Mouse (Mus musculus) adrenal gland (tissue): ENCODE measurements at regions not wholly inside any gene's neighbourhood (a gene's known extent, or its start where the extent isn't known, plus 50 kb on each side); places are given as distances from the start of the nearest gene placed in this dataset.

Experiments
- intact Hi-C: fragments of 180-260 bp; cut with DNase I; formaldehyde crosslinking; loops from one replicate; pipeline ENCODE4 v1.15.1; 2025

DNA sequence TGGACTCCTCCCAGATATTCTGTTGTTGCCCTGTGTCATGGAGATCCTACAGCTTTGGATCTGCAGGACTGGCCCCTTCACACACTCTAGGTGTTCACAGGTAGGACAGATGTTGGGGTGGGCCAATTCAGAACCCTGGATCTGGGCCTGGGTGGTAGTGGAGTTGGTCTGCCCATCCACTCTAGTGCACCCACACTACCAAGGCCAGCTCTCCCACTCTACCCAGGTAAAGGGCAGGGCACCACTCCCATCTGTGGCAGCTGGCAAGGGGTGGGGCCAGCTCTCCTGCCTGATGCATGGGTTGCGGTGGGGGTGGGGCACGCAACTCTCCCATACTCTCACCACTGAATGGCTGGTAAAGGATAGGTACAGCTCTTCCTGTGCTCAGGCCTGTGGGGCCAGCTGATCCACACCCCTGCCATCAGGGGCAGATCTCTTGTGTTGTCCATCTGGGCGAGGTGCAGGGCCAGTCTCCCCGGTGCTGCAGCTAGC, 76.5 kb downstream of the Gja1 start:
- intact Hi-C loops = no loop called here

DNA sequence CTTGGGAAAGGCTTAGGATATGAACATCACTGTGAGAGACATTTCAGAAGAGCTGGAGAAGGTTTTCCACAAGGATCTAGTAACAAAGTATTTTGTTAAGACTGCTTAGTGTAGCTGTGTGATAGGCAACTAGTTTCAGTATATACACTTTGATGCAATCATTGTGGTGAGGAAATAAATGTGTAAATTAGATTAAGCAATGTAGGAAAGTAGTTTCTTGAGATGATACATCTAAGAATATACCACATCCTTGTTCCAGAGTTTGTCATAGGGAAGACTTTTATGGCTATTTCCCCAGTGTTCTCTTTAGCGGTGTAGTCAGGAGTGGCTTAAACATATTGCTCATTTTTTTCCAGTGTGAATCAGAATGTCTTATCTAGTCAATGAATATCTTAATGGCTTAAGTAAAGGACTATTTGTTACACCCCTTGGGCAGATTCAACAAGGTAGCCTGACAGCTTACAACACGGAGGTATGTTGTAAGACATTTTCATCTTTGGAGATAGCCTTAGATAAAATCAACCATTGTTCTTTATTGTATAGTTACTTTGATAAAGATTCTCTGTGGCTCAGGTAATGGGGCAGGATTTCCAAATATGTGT, 78.8 kb downstream of the Gja1 start:
- intact Hi-C loops = no loop called here

DNA sequence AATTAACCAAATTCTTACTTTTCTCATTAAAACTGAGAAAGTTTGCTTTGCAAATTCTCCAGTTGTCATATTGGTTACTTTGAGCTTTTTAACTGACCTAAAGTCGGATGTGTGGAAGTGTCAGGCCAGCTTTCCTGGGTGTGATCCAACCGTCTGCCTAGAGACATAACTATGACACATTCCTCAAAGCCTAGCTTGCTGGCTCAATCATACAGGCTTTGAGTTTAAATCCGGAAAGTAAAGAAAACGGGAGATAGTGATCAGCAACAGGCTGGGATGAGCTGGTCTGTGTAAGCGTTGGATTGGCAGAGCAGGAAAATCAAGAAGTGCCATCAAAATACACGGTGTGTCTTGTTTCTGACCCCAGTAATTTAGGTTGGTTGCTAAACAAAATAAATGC, 91.4 kb downstream of the Gja1 start:
- intact Hi-C loops = no loop called here

DNA sequence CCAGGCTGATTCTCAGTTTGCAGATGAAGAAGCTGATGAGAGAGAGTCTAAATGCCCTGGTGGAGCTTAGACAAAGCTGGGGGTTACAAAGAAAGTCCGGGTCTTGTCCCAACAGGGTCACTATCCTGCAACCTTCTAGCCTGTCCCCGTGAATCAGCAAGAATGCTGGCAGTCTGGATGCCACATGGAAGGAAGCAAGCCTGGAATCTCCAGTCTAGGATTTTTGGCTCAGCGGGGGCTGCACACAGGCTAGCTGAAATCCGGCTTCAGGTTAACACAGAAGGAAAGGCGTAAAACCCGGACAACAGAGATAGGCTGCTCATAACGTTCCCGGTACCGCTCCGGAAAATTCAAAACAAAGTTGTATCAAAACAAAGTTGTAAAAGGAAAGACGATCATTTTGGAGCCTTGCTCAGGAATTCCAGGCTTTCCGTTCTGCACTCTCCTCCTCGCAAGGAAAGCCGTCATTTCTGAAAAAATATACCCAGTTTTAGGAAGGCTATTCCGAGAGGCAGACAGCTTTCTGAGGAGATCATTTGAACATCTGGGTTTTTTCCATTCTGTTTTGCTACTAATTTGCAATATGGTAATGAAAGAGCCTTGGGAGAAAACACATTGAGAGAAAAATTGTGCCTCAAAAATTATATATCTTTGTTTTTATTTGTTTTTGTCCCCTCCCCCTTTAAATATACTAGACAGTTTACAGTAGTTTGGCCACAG, 92.0 kb downstream of the Gja1 start:
- intact Hi-C loops = no loop called here

DNA sequence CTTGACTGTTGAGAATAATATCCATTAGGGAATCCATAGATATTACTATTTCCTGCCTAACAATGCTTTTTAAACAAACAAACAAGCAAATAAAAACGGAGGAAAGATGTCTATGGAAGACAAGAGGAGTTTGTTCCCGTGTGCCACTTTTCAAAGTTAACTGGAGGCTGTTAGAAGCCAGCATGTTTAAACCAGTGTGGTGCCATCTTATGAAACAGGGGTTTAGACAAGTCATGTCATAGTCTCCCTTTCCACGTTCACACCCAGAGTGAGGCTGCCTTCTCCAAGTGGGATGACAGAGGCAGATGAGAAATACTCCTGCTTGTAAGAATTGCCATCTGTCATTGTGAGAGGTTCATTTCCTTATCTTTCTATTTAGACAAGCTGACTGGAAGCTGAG, 92.8 kb downstream of the Gja1 start:
- intact Hi-C loops = no loop called here

DNA sequence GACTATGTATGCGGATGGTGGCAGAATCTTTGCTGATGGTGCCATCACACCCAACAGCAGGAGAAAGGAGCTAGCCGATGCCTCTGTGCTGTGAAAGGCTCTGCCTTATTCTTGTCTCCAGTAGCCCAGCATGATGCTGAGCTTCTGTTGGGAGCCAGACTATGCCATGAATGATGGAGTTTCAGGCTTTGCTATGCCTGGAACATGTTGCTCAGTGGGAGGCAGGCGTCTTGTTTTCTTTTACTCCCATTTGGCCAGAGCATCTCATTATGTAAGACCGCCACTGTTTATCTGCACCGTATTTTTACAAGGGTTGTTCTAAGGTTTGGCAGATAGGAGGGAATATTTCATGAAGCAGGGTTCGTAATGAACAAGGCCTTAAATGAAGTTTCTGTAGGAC, 97.8 kb downstream of the Gja1 start:
- intact Hi-C loops = no loop called here

DNA sequence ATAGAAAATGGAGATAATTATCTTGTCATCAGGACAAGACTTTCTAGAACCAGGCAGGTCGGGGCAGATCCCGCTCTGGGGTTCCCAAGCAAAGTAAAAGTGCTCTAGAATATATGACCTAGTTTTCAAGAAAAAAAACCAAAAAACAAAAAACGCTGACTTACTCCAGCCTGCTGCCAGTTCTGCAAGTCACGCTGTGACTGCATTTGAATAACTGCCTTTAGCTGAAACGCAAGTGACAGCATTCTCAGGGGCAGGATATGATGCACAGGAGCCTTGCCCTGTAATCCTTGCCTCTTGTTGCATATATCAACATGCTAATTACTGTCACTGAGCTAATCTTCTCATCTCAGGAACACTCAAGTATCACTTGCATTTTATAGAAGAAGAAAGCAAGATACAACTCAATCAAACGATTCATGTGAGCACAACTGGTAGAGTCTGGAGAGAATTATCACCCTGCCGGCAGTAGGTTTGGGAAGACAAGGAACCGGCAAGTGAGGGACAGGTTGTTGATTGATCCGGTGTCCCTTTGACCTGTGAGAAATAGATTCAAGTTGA, 105.1 kb downstream of the Gja1 start:
- intact Hi-C loops = no loop called here

DNA sequence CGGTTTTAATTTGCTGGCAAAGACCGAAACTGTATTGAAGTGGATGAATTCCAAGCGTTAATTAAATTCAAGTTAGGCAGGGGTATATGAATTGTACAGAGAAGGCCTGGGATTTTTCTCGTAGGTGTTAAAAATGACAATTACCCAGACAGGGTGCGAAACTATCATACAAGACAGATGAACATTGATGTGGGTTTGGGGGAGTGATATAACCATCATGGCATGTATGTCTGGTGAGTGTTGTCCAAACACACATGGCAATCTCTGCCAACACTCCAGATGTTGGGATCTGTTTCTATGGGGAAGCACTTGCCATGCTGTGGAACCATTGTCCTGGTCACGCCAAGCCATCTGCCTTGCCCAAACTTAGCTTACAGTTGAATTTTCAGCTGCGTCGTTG, 107.8 kb downstream of the Gja1 start:
- intact Hi-C loops = loop anchor here (5.0 kb wide), 1 partner anchor 108 kb away; the partner anchor contains the start of gene Gja1

DNA sequence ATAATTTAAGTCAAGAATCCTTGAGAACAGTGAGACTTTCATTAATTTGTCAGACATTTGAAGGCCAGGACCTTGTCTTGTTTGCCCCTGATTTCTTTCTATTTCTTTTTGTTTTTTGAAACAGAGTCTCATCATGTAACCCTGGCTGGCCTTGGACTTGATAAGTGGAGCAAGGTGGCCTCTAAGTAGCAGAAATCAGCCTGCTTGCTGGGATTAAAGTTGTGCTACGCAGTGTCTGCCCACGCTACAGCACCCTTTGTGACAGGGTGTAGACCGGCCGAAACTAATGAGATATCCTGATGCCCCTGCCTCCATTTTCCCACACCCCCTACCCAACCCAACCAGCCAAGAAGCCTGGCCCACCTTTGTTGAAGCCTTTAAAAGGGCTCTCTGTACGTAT, 108.6 kb downstream of the Gja1 start:
- intact Hi-C loops = loop anchor here (5.0 kb wide), 1 partner anchor 108 kb away; the partner anchor contains the start of gene Gja1

DNA sequence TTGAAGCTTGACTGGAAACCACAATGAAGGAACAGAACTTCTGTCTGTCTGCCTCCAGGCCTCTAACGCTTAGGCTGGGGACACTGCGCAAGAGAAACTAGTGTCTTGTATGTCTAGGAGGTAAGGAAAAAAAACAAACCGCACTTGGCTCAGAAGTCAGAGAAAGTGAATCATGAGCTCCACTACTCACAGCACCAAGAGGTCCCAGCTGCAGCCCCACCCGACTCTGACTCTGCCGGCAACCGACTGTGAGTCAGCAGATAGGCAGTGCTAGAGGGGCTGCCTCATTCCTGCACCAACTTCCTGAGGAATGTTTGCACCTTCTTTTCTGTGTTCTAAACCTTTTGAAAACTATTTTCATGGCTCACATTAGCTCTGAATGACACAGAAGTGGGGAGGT, 109.5 kb downstream of the Gja1 start:
- intact Hi-C loops = loop anchor here (5.0 kb wide), 1 partner anchor 109 kb away; the partner anchor contains the start of gene Gja1

DNA sequence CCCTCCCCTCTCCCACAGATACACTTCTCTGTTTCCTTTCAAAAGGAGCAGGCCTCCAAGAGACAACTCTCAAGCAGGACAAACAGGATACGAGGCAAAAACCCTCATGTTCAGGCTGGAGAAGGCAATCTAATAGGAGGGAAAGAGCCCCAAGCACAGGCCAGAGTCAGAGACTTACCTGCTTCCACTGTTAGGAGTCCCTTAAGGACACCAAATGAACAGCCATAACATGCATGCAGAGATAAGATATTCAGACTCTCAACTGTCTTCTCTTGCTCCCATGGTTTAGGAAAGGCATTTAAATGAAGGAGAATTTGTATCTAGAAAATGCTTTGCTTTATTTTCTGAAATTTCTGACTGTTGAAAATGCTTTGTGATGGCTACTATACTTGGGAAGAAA, 116.3 kb downstream of the Gja1 start:
- intact Hi-C loops = no loop called here

DNA sequence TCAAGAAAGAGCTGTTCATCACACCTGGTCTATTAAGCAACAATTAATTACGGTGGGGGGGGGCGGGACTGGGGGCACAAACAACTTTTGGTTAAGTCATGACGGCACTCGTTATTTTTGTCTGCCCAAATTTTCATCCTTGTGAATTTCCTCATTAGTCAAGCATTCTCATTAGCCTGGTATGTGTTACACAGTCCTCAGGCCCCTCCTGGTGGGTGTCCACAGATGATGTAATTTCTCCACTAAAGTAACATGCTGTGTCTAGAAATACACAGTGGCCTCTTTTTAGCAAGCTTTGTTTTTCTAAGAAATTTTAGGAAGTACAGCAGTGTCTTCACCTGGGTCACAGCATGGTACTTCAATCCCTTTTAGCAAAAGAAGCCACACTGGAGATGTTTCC, 118.2 kb downstream of the Gja1 start:
- intact Hi-C loops = no loop called here

DNA sequence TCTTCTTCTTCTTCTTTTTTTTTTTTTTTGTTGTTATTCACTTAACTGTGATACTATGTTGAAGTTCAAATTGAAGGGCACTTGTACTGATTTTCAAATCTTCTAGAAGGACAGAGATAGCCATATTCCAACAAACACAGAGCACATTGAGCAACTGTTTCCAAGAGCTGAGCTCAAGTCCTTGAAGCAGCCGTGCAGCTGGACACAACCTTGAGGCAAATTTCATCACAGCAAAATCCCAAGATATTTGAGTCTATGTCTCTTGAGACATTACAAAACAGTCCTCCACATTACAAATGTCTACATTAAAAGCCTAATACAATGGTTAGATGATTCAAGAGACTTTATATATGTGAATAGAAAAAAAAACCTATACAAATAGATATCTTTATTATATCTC, 141.9 kb downstream of the Gja1 start:
- intact Hi-C loops = no loop called here

DNA sequence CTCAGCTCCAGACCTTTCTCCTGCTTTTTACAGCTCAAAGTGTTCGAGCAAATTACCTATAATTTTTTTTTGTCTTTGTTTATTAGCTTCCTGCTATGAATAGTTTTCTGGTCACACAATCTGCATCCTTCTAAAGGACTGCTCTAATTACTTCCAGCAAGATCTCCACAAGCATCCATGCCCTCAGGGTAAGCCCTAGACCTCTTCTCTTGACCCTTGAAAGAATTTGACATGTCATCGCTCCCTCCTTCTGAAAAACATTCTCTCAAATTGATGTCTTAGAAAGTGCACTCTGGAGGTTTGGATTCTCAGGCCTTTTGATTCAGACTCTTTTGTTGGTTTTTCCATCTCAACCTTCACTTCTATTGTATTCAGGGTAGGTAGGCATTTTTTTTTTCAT, 148.7 kb downstream of the Gja1 start:
- intact Hi-C loops = no loop called here

DNA sequence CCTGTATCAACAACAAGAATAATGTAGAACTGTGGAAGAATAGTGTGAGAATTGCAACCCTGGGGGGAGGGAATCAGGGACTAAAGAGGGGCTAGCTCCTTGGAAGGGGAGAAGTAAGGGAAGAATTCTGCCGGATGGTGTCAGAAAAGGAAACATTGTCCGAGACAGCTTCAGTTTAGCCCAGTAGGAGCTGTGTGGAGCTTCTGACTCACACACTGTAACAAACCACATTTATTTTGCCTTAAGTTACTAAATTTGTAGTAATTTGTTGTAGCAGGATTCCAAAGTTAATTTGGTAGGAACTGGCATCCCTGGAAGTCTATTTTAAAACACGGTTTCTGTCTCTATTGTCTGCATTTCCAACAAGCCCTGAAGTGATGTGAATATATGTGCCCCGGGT, 160.0 kb downstream of the Gja1 start:
- intact Hi-C loops = no loop called here

DNA sequence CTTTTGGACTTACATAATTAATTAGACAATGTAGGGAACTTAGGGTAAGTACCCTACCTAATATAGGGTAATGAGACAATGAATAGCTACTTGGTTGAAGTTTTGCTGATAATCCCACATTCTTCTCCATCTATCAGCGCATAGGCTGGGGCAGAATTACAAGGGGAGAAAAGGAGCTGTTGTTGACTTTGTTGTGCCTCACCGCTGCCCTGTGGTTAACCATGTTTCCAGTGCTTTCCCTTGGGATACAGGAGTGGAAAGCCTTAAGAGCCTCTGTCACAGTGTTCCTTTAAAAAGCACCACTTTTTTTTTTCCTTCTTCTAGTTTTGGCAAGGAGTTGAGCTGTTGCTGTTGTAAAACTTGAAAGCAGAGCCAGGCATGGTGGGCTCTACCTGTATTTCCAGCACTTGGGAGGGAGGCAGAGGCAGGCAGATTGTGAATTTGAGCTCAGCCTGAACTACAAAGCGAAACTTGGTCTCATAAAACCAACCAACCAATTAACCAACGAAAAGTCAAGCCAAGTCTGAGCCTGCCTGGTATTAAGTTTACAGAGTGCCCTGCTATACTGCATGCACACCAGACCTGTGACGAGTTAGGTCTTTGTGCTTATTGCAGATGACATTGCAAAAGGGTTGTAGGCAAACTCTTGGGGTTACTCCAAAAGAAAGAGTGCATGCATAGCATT, 162.8 kb downstream of the Gja1 start:
- intact Hi-C loops = no loop called here

DNA sequence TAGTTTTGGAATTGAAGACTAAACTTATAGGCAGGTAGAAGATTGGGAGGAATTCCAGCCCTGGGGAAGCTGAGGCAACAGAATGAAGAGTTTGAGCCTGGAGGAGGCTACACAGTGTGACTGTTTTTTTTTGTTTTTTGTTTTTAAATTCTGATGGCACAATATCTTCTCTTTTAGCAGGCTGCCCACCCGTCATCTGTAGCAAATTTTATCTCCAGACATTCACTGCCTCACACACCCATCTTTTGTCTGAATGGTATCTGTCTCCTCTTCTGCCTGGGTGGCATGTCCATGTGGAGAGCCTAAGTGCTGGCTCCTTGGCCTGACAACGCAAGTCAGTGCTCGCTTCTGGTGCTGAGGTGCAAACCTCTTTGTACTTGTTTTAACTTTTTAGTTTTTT, 165.0 kb downstream of the Gja1 start:
- intact Hi-C loops = no loop called here

DNA sequence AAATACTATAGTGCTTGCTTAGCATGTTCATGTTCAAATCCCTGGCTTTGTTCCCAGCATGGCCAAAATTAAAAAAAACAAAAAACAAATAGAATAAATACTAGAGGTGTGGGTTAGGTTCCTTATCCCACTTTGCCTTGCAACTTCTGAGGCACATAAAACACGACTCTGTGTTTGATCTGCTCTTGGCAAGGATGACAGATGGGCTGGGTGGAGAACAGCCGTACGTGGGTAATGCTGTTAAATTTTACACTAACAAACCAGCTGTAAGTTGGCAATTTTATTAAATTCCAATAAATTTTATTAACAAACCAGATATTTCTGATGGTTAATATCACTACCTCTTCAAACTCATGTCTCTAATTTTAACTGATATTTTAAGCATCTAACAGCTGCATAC, 168.9 kb downstream of the Gja1 start:
- intact Hi-C loops = no loop called here

DNA sequence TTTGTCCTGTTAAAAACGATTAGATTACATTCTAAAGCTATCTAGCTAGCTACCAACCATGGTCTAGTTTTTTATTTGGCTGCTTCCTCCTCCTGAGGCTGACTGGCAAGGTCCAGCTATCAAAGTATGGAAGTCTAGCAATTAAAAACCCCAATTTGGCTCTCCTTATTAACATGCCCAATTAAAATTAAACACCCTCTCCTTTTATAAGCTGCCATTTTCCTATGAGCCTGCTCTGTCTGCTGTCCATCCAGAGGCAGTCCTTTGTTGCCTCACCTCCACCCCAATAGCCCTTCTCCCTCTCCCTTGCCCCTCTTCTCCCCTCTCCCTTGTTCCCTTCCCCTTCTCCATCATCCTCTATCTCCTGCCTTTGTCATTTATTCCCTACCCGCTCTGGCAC, 169.7 kb downstream of the Gja1 start:
- intact Hi-C loops = no loop called here

DNA sequence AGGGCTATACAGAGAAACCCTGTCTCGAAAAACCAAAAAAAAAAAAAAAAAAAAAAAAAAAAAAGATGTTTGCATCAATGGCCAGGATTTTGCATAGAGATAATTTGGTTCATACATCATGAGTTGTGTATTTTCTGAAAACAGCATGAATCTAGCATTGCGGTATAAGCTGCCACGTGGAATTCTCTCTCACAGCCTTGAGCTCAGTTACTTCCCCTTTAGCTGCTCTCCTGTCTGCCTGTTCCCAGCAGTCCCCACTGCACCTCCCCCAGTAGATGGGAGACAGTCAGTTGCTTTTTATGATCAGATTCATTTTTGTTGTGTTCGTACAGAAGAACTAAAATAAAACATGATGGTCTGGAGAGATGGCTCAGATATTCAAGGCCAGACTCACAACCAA, 170.7 kb downstream of the Gja1 start:
- intact Hi-C loops = no loop called here

DNA sequence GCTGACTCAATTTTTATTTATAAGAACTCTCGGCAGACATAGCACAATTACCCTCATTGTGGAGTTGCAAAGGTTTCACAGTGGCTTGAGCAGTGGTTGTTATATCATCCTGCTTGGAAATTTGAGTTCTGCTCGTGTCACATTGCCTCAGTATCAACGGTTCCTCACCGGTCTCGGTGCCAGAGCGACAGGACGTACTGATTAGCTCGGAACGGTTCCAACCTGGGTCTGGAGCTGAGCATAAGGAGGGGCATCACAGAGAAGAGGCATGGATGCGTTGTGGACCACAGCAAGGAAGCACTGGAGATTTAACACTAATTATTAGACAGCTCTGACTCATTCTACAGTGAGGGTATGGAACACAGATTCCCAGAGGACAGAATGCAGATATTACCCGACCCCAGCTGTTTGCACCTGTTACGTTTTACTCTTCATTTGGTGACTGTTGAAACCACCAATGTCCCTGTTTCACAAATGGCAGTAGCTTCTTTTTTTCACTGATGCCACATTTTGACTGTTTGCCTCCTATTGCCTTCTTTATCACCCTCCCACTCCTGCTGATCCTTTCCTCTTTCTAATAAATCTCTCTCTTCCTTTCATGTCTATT, 189.8 kb downstream of the Gja1 start:
- intact Hi-C loops = no loop called here

DNA sequence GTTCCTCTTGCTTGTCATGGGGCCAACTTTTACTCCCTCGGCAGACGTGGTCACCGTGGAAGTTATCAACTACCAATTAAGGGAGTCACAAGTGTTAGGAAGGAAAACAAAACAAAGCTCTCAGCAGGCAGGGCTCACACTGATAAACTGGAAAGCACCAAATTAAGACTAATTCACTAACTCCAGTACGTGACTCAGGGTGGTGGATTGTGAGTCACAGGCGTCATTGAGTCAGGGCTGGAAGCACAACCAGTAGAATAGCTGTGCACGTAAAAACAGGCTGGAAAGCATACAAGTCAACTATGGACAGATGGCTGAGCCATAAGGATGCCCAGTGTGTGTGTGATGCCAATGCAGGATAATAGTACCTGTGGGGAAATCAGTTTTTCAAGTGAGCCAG, 204.9 kb downstream of the Gja1 start:
- intact Hi-C loops = no loop called here
